Mouse (Mus musculus) midbrain, embryonic 10.5 days (tissue): ENCODE results near the gene Ubtf. TPM values are rescaled to one million over a fixed set of nuclear protein-coding genes. Genes with fewer than 3 reads are reported as not detected.
A peak's percentile ranks its signal among the peaks of the same experiment; 100 is the strongest.

Experiments
- DNase-seq: peaks from one replicate; pipeline ENCODE4 v3.0.0-alpha.2; 2017; ENCODE audit warnings: low spot score
- H3K27ac ChIP-seq: fragments of 300-500 bp; sonication (generic); replicated peaks from 2 replicates; pipeline ENCODE4 v1.5.1; 2016; ENCODE audit warnings: mild to moderate bottlenecking
- H3K27me3 ChIP-seq: fragments of 300-500 bp; sonication (generic); 2 replicates; pipeline ENCODE4 v1.6.1; 2016; ENCODE audit warnings: low read depth, mild to moderate bottlenecking; ENCODE audit not compliant: poor library complexity, severe bottlenecking
- H3K36me3 ChIP-seq: fragments of 300-500 bp; sonication (generic); 2 replicates; pipeline ENCODE4 v1.6.1; 2016; ENCODE audit warnings: mild to moderate bottlenecking, moderate library complexity
- H3K4me1 ChIP-seq: fragments of 300-500 bp; sonication (generic); 2 replicates; pipeline ENCODE4 v1.6.1; 2016
- H3K4me3 ChIP-seq: fragments of 300-500 bp; sonication (generic); 2 replicates; pipeline ENCODE4 v1.5.1; 2016; ENCODE audit warnings: mild to moderate bottlenecking, moderate library complexity
- H3K9me3 ChIP-seq: fragments of 300-500 bp; sonication (generic); replicated peaks from 2 replicates; pipeline ENCODE4 v1.6.1; 2016; ENCODE audit warnings: mild to moderate bottlenecking
- WGBS: fragments of 180-500 bp; shearing (Covaris S2); methylation state at CpG from one replicate; pipeline ENCODE4 v1.1.7; 2016; 5-methylcytosine and 5-hydroxymethylcytosine counted together
- polyA plus RNA-seq: library from polyadenylated mRNA; unstranded; fragments of >200 nt; fragmentation: Nextera tagmentation; extraction: Ambion mirVana; gene quantifications from 2 replicates; pipeline ENCODE4 v1.2.1, GENCODE M21; 2016

The Ubtf gene
- polyA plus RNA-seq, 1 experiment from 2014 or later = 89.6 TPM

DNA sequence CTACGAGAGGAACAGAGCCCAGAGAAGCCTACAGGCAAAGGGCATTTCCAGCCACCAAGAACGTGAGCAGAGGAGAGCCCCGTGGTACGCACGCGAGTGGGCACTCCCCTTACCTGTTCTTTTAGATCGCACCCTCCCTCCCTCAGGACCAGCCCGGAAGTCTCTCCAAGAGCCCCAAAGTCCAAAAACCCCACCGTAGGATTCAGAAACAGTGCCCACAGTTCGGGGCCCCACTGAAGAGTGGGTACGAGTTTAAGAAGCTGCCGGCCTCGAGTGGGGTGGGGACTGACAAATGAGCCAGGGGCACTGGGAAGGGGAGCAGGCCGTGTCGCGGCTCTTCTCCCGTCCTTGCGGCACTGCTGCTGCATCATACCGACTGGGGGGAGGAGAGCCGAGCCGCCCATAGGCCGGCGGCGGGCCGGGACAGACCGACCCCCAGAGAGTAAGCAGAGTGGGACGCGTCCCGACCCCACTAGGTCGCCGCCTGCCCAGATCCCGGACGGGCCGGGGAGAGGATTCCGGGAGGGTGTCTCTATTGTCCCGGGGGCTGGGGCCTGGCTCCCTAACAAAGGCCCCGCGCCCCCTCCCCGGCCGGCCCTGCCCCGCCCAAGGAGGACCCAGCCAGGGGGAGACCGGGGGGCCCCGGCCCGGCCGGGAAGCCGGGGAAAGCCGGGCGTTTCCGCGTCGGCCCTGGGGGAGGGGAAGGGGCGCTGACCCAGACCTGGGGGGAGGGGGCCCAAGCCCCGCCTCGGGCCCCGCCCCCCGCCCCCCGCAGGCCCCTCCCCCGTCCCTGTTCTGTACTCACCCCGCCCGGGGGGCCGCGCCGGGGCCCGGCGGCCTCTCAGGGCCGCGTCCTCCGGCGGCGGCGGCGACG, 23.7 kb downstream of the Ubtf start:
- DNase-seq = peak; percentile 82
- WGBS = under 1% methylated on average over 61 of the region's 73 CpGs
- Histone ChIP-seq H3K4me1 (peaks cover 35% of the 10 kb centered on the region), H3K27ac (peak overlapping the region; percentile 98), H3K4me3 (peak overlapping the region; percentile 94), H3K9me3 (no peaks in the 10 kb centered on the region), H3K36me3 (peaks cover 38% of the 10 kb centered on the region), H3K27me3 (no peaks in the 10 kb centered on the region)

- no peaks in the 10 kb centered on the region for H3K9me3 ChIP-seq
- no peak for DNase-seq
- WGBS = 82% methylated on average over 12 of the region's 12 CpGs
- peaks cover 46% of the 10 kb centered on the region for H3K36me3 ChIP-seq
- peak overlapping the region; percentile 94 for H3K4me3 ChIP-seq
- peaks cover 35% of the 10 kb centered on the region for H3K4me1 ChIP-seq
- H3K27ac ChIP-seq = peak overlapping the region; percentile 98
- no peaks in the 10 kb centered on the region for H3K27me3 ChIP-seq
These were observed 24.5 kb downstream of the Ubtf start for GRCm38 (mm10) chr11:102294887-102295597.

- peaks cover 52% of the 10 kb centered on the region for H3K36me3 ChIP-seq
- no peak overlapping the region for H3K27ac ChIP-seq
- peaks cover 34% of the 10 kb centered on the region for H3K4me1 ChIP-seq
- peak overlapping the region; percentile 94 for H3K4me3 ChIP-seq
- 89% methylated on average over 5 of the region's 5 CpGs for WGBS
- no peaks in the 10 kb centered on the region for H3K9me3 ChIP-seq
- DNase-seq = no peak
- H3K27me3 ChIP-seq = no peaks in the 10 kb centered on the region
These were observed 25.1 kb downstream of the Ubtf start for GRCm38 (mm10) chr11:102294416-102294815.

GRCm38 (mm10) chr11:102293971-102294370, 25.6 kb downstream of the Ubtf start:
- 95% methylated on average over 13 of the region's 13 CpGs for WGBS
- H3K27ac ChIP-seq = no peak overlapping the region
- H3K4me3 ChIP-seq = peak overlapping the region; percentile 94
- H3K4me1 ChIP-seq = peaks cover 37% of the 10 kb centered on the region
- no peaks in the 10 kb centered on the region for H3K27me3 ChIP-seq
- H3K9me3 ChIP-seq = no peaks in the 10 kb centered on the region
- H3K36me3 ChIP-seq = peaks cover 57% of the 10 kb centered on the region
- no peak for DNase-seq

- H3K27me3 ChIP-seq = no peaks in the 10 kb centered on the region
These were observed 28.4 kb downstream of the Ubtf start for GRCm38 (mm10) chr11:102291051-102291535.

DNA sequence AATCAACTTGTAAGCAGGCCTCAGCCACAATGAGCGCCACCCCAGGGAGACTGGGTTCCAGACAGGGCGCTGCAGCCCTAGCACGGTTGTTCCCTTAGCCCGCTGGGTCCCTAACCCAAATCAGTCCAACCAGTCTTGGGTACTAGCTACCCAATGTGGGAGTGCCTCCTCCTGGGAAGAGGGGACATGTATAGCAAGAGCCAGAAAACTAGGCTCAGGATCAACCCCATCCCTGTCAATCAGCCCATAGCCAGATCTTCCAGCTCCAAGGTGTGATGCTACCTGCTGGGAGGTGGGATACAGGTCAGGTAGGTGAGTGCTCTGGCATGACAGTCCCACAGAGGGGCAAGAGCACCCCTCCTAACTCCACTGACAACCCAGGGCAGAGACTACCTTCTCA, 29.4 kb downstream of the Ubtf start:
- Histone ChIP-seq H3K27me3 (no peaks in the 10 kb centered on the region), H3K36me3 (peaks cover 76% of the 10 kb centered on the region), H3K4me1 (peaks cover 36% of the 10 kb centered on the region), H3K27ac (no peak overlapping the region), H3K9me3 (no peaks in the 10 kb centered on the region), H3K4me3 (no peak overlapping the region)
- DNase-seq = no peak
- 83% methylated on average over 4 of the region's 4 CpGs for WGBS

More at GRCm38 (mm10) chr11:102291051-102291535, 28.4 kb downstream of the Ubtf start:
- Histone ChIP-seq H3K4me3 (no peak overlapping the region; the same call in 1 of the 2 replicates), H3K36me3 (peaks cover 76% of the 10 kb centered on the region), H3K4me1 (peaks cover 32% of the 10 kb centered on the region), H3K27ac (no peak overlapping the region), H3K9me3 (no peaks in the 10 kb centered on the region)
- WGBS = 82% methylated on average over 11 of the region's 11 CpGs
- no peak for DNase-seq

DNA sequence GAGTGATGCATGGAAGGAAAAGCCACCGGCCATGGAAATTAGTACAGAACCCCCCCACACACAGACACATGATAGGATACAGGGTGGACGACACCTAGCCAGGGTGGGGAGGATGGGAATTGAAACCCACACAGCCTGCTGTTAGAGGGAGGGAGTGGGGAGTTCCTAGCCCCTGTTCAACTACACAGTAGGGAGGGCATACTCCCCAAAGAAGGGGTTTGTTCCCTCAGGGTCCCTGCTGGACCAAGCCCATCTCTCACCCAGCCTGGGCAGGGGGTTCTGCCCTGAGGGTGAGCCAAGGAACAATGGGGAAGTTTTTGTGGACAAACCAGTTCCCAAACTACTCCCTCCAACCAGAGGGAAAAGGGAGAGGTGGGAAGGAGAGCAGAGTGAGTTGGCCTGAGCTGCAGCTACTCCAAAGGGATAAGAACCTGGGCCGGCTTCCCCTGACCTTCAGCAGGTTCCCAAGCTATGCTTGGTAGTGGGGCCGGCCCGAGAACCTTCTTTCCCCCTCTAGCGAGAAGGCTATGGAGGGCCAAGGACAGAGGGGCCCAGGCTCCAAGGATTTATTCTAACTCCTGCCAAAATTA, 29.9 kb downstream of the Ubtf start:
- no peak for DNase-seq
- H3K4me3 ChIP-seq = 0 out of 2 replicates have a peak overlapping the region, but pooled peaks have one; percentile 16
- H3K9me3 ChIP-seq = no peaks in the 10 kb centered on the region
- H3K36me3 ChIP-seq = peaks cover 76% of the 10 kb centered on the region
- peaks cover 32% of the 10 kb centered on the region for H3K4me1 ChIP-seq
- 63% methylated on average over 6 of the region's 6 CpGs for WGBS
- no peak overlapping the region for H3K27ac ChIP-seq
- H3K27me3 ChIP-seq = no peaks in the 10 kb centered on the region

- Histone ChIP-seq H3K36me3 (peaks cover 69% of the 10 kb centered on the region), H3K27ac (no peak overlapping the region), H3K27me3 (no peaks in the 10 kb centered on the region), H3K4me1 (peaks cover 25% of the 10 kb centered on the region), H3K4me3 (no peak overlapping the region), H3K9me3 (no peaks in the 10 kb centered on the region)
- DNase-seq = no peak
- WGBS = 88% methylated on average over 2 of the region's 2 CpGs
These were observed 30.6 kb downstream of the Ubtf start for GRCm38 (mm10) chr11:102288913-102289312.

DNA sequence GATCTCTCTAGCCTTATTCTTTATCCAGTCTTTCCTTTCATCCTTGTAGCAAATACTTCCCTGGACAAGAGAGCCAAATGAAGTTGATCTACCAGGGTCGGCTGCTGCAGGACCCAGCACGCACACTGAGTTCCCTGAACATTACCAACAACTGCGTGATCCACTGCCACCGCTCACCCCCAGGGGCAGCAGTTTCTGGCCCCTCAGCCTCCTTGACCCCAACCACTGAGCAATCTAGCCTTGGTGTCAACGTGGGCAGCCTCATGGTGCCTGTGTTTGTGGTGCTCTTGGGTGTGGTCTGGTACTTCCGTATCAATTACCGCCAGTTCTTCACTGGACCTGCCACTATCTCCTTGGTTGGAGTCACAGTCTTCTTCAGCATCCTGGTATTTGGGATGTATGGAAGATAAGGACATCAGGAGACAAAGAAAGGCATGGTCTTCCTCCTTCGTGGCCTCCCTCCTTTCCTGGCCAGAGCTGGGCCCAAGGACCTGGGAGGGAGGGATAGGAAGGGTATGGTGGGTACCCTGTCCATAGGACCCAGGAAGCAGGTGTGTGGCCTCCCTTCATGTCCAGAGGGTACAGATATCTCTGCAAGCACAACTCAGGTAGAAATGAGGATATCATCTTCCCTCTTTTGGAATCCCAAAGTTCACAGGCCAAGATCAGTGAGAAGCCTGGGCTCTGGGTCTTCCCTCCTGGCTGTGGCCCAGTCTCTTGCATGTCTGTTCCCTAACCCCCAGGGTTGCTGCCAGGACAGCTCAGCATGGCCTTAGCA, 31.3 kb downstream of the Ubtf start:
- H3K36me3 ChIP-seq = peaks cover 62% of the 10 kb centered on the region
- peak overlapping the region; percentile 20 for H3K4me3 ChIP-seq
- no peaks in the 10 kb centered on the region for H3K9me3 ChIP-seq
- no peak for DNase-seq
- no peak overlapping the region for H3K27ac ChIP-seq
- peaks cover 24% of the 10 kb centered on the region for H3K4me1 ChIP-seq
- no peaks in the 10 kb centered on the region for H3K27me3 ChIP-seq
- WGBS = 90% methylated on average over 8 of the region's 8 CpGs

DNA sequence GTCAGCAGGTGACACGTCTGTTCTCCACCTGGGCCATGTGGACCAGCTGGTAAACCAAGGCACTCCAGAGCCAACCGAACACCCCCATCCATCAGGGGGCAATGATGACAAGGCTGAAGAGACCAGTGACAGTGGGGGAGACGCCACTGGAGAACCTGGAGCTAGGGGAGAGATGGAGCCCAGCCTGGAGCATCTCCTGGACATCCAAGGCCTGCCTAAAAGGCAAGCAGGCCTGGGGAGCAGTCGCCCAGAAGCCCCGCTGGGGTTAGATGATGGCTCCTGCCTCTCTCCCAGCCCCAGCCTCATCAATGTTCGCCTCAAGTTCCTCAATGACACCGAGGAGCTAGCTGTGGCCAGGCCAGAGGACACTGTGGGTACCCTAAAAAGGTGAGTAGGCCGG, 32.1 kb downstream of the Ubtf start:
- Histone ChIP-seq H3K36me3 (peaks cover 54% of the 10 kb centered on the region), H3K4me1 (peaks cover 24% of the 10 kb centered on the region), H3K27me3 (no peaks in the 10 kb centered on the region), H3K4me3 (peak overlapping the region; percentile 9; the same call in 1 of the 2 replicates), H3K27ac (no peak overlapping the region), H3K9me3 (no peaks in the 10 kb centered on the region)
- no peak for DNase-seq
- WGBS = 86% methylated on average over 8 of the region's 8 CpGs

GRCm38 (mm10) chr11:102285095-102285834, 34.3 kb downstream of the Ubtf start:
- WGBS = 6% methylated on average over 31 of the region's 31 CpGs
- peaks cover 24% of the 10 kb centered on the region for H3K4me1 ChIP-seq
- H3K36me3 ChIP-seq = peaks cover 32% of the 10 kb centered on the region
- H3K27me3 ChIP-seq = no peaks in the 10 kb centered on the region
- H3K9me3 ChIP-seq = no peaks in the 10 kb centered on the region
- H3K27ac ChIP-seq = peak overlapping the region; percentile 89
- H3K4me3 ChIP-seq = peak overlapping the region; percentile 81
- DNase-seq = no peak
